Mouse (Mus musculus) cerebellum, adult 11 months (tissue): Measurements from ENCODE around the gene Atp11c.

Experiments used
- DNase-seq: peaks from one replicate; pipeline ENCODE4 v3.0.0; 2022

The Atp11c gene

DNA sequence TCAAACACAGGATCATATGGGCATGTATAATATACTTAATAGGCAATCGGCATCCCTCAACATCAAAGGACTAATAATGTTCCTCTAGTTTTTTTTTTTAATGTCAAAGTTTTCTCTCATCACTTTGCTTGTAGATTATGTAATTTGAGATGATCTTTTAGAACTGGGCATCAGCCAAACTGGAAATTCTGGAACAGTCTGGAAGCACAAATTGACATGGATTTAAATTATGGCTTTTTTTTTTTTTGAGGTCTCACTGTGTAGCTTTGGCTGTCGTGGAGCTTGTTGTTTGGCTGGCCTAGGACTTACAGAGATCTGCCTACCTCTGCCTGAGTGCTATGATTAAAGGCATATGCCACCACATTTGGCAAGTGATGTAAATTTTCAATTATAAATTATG is 210.8 kb downstream of the Atp11c start:
- DNase-seq, result no peak

DNA sequence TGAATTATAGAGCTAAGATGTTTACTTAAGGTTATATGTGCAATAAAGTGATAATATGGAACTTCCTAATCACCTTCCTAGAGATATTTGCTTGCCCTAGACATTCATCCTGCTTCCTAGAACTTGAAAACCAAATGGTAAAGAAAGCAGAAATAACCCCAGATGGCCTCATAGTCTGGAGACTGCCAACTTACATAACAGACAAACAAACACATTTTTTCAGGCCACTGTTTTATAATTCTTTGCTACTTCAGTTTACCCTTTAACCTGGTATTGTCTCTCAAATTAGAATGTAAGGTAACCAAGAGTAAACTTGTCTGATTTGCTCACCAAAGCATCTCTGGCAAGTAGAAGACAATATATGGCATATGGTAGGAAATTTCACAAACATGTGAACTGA is 212.1 kb downstream of the Atp11c start:
- DNase-seq, result no peak

DNA sequence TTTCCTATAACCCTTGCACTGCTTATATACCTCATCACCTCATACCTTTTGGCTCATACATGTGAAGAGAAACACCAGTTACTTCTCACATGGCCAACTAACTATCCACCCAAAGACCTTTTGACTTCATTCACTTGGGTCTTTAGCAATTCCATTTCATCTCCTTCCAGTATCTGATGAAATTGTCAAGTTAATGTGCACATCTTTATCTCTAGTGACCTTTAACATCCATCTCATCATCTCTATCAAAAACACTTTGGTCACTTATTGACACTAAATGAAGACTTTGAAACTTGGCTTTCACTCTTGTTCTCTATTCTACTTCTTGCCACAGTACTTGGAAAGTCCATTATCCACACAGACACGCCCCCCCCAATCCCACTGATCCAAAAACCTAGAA is 243.8 kb downstream of the Atp11c start:
- DNase-seq, result no peak

DNA sequence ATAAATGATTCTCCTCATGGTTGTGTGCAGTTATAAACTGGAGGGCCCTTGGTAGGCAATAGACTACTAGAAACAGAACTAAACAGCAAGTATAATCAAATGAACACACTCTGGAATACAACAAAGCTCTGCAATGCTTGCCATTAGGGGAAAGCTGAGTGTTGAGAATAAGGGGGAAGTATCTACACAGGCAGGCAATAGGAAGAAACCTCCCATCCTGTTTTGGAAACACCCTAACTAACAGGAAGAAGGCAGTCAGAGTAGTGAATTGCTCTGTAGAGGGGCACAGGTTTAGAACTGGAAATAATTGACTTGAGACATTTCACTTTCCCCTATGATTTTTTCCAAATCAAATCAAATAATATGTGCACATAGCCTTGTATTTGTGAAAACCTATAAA is 247.1 kb downstream of the Atp11c start:
- DNase-seq, result no peak

DNA sequence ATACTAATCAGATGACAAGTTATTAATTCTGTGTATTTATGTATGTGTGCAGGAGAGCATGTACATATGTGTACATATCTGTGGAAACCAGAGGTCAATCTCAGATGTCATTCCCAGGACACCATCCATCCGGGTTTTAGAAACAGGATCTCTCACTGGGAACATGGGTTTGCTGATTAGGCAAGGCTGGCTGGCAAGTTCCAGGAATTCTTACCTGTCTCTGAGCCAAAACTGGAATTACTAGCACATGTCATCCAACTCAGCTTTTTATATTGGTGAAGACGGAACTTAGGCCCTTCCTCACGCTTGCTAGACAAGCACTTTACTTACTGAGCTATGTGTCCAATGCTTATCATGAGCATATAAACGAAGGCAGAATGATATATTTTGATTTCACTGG is 247.5 kb downstream of the Atp11c start:
- no peak for DNase-seq

DNA sequence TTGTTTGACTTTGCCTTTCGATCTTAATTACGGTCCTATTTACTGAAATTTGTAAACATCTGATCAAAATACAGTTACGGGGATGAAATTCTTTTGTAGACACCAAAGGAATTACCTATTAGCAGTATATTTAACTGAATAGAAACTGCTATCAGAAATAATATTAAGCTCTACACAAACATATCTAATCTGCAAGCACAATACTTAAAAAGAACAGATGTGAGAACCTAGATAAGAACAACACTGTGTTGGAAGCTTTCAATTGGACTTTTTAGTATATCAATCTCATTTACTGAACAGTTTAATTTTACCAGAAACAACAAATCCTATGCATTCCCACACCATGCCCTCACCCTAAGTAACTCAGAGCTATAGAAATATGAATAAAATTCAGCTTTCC is 262.8 kb downstream of the Atp11c start:
- DNase-seq, result no peak

DNA sequence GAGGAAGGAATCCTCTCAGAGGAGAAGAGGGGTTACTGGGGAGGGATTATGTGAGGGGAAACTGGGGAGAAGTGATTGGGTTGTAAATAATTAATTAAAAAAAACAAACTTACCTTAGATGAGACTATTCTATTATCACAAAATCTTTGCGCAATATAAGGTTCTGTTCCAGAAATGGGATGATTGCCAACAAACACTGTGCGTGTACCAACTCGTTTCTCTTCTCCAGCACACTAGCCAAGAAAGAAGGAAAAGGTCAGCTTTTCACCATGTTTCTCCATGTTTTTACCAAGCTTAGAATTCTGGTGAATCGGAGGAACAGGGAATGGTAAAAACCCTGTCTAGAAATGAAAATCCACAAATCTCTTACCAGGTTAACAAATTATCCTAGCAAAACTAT is 271.2 kb downstream of the Atp11c start:
- DNase-seq, result no peak

DNA sequence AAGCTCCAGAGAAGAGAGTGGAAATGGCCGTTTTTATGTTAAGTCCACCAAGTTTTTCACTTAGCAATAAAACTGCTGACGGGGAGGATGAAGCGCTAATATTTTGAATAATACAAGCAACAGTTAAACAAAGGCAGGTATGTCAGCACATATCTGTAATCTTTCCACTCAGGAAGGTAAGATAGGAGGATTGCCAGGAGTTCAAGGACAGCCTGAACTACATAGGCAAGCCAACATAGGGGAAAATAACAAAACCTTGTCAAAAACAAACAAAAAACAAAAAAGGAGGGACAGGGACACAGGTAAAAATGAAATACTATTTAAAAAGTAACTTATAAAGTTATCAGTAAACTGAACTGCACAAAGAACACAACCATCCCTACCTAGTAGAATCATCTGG is 274.8 kb downstream of the Atp11c start:
- DNase-seq, result no peak

DNA sequence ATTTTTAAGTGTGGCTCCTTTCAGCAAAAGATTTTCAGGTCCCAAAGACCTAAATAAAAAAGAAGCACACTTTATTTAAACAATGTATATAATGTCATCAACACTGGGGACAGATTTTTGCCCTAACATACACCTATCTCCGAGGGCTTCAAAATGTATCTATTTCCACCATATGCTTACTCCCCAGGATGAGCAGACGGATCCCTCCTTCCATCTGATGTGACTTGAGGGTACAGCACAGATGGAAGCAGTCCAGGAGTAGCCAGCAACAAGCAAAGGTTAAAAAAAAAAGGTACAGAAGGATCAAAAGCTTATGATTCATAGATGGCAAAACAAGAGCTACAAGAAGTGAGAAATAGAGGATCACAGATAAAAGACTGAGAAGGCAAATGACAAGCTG is 300.2 kb downstream of the Atp11c start:
- peak; percentile 3 for DNase-seq

DNA sequence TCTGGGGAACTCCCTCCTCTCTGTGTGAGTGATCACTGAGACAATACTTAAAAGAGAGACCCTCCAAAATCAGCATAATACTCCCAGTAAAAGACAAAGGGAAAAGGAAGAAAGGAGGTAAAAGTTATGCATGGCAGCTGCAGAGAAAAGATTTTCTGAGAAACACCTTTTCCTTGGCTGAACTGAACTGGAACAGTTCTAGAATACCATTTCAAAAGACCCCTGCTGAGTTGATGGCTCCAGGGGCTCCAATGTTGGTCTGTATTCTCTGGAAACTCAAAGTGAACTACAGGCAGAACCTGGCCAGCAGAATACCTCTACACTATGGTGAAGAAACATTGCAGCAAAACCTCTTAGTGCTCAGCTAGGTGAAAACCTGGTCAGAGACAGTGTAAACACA is 337.2 kb downstream of the Atp11c start:
- no peak for DNase-seq

DNA sequence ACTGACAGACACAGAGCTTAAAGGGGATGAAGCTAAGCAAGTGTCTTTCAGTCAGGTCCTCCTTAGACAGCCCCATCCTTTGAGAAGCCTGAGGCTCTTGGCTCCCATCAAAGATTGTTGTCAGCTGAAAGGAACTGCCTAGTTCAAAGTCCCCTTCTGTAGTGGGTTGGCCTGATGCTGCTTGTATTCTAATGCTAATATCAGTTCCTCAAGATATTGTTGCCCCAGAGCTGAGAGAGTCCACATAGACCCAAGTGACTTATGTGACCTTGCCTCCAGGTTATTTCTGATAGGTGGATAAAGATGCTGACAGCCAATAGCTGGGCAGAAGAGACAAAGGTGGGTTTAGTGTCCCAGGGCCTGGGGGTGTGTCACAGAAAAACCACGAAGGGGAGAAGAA is 404.8 kb downstream of the Atp11c start:
- DNase-seq, result no peak

DNA sequence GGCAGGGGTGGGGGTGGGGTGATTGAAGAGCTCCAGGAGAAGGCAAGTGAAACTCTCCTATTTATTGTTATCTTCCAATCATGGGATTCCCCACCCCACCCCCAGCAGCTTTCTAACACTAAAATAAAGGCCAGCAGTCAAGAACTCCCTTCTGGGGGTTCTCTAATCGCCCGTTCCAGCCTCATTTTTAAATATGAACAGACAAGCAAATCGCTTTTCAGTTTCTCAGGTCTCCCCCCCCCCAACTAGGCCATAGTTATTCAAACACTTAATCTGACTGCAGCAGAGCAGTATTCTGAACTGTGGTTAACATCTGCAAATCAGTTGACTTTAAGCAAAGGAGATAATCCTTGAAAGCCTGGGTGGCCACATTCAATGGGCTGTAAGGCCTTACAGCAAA is 409.9 kb downstream of the Atp11c start:
- DNase-seq, result no peak

DNA sequence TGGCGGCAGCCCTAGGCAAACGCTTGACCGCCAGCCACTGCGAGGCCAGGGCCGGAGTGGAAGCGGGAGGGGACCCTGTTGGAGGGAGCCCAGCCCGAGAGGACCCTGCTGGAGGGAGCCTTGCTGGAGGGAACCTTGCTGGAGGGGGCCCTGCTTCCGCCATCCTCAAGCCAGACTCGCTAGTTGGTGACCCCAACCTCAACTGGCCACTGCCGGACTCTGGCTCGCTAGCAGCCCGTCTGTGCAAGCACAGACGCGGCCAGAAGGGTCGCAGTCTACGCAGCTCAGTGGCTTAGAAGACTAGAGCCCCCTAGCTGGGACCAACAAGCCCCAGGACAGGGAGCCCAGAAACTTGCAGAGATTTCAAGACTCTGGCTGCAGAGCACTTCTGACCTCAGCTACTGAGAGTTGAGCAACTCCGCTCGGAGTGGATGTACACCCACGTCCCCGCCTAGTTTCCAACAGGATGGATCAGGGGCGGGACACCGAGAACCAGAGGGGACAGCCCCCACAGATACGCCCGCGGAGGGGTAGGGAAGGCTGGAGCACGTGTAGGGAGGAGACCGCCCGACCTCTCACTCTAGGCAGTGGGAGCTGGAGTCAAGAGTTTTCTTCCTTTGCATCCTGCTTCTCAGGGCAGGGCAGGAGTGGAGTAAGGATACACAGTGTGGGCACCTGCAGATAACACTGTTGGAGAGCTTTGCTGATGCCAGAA is 413.6 kb downstream of the Atp11c start, which contains the start of gene Mcf2:
Mcf2 (minus strand) TSS at position 346 of the 715 bp plus-strand sequence.
- DNase-seq, result no peak

DNA sequence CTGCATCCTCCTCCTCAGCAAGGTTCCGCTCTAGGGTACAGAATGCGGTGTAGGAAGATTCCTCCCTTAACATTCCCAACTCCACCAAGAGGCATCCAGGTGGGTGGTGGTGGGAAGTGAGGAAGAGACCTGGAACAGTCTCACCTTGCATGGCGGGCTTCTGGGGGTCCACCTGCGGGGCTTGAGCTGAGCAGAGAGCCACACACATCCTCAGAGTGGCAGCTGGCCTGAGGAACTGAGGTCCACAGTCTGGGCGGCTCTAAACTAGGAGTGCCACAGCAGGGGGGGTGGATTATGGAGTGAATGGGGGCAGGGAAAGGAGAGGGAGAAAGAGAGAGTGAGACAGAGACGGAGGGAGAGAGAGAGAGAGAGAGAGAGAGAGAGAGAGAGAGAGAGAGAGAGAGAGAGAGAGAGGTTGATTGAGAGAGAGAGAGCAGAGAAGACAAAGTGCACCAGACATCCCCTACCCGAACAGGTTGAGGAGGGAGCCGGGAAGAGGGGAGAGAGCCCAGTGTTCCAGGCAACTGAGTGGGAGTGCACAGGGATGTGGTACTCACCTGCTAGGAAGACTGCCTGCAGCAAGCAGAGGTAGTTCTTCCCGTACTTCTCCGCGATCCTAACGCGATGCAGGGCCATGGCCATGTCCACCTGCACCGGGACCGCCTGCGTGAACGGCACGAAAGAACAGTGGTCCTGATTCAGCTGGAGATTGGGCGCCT is 414.3 kb downstream of the Atp11c start:
- no peak for DNase-seq
